Mouse (Mus musculus) gastrocnemius, postnatal 14 days (tissue): ENCODE data around the gene Gm5286. TPM values are rescaled to one million over a fixed set of nuclear protein-coding genes. Genes with fewer than 3 reads are reported as not detected.
"Not testable (repeated sequence)": the region's sequence is repeated elsewhere in the genome, so short reads cannot be mapped to it uniquely, and the experiment has no call there.

Experiments
- DNase-seq: peaks from one replicate; pipeline ENCODE4 v3.0.0; 2021; ENCODE audit warnings: mixed read lengths
- intact Hi-C: fragments of 180-260 bp; cut with DNase I; formaldehyde crosslinking; loops from one replicate; pipeline ENCODE4 v1.15.1; 2025; ENCODE audit warnings: low total_unique reads
- long read RNA-seq, 2 experiments: library from polyadenylated mRNA; stranded (forward); transcript quantifications; one replicate each; pipeline ENCODE4 v2.0.0; 2021
- total RNA-seq, 2 experiments: library from RNA; stranded (reverse); gene quantifications; 2 replicates each; pipeline ENCODE4 v1.2.3; 2021

Gene Gm5286
- total RNA-seq, result not detected
- long read RNA-seq, experiment 1, result 0 reads
- long read RNA-seq, experiment 2, result 0 reads

GRCm38 (mm10) chr3:94196414-94196813 is at the start of gene Gm5286:
Gene Gm5286, plus strand, starts transcription at chr3:94196714.
- intact Hi-C loops, result not testable (repeated sequence)

GRCm38 (mm10) chr3:94167351-94167750 is 29.2 kb upstream of the Gm5286 start:
- intact Hi-C loops, DNase-seq: not testable (repeated sequence)

More at GRCm38 (mm10) chr3:94196414-94196813, at the start of gene Gm5286:
- not testable (repeated sequence) for DNase-seq

GRCm38 (mm10) chr3:94178093-94178492 is 18.4 kb upstream of the Gm5286 start, which contains the start of gene Gm10696:
Gene Gm10696, minus strand, starts transcription at chr3:94178193.
- DNase-seq, intact Hi-C loops: not testable (repeated sequence)

Other genes starting within 250 kb of the Gm5286 start
- not detected for gene Tdpoz5, start 235.4 kb upstream of the Gm5286 start, total RNA-seq
- gene Gm9125, start 141.8 kb upstream of the Gm5286 start, total RNA-seq, result not detected
- not detected for gene Gm10697, start 124.1 kb upstream of the Gm5286 start, total RNA-seq
- gene Gm10696, start 18.5 kb upstream of the Gm5286 start, total RNA-seq, result not detected
- gene Gm4778, start 67.3 kb downstream of the Gm5286 start, total RNA-seq, result not detected
- gene Them4, start 113.4 kb downstream of the Gm5286 start, total RNA-seq, result 1 to 10 TPM; 6.5 to 6.7 TPM
- under 1 TPM in 1 of 2 experiments, not detected in 1; 0.16 TPM for gene Them5, start 145.4 kb downstream of the Gm5286 start, total RNA-seq
- gene C2cd4d, start 165.7 kb downstream of the Gm5286 start, total RNA-seq, result under 1 TPM; 0.18 to 0.31 TPM
- gene Rorc, start 176.1 kb downstream of the Gm5286 start, total RNA-seq, result 10 to 100 TPM; 15.8 to 22.8 TPM
- gene Lingo4, start 201.8 kb downstream of the Gm5286 start, total RNA-seq, result under 1 TPM; 0.06 to 0.11 TPM
- gene Tdrkh, start 216.6 kb downstream of the Gm5286 start, total RNA-seq, result 1 to 10 TPM; 3.5 to 4.8 TPM
- 10 to 100 TPM; 40.4 to 47.1 TPM for gene Mrpl9, start 246.6 kb downstream of the Gm5286 start, total RNA-seq
- gene Oaz3, start 247.2 kb downstream of the Gm5286 start, total RNA-seq, result not detected